Mouse (Mus musculus) MEL (cell line): Measurements from ENCODE around the gene Hsd17b10. TPM values are rescaled to one million over a fixed set of nuclear protein-coding genes. Genes with fewer than 3 reads are reported as not detected.
A peak's percentile ranks its signal among the peaks of the same experiment; 100 is the strongest.

Experiments
- DNase-seq: peaks from one replicate; pipeline ENCODE4 v3.0.0; 2011; ENCODE audit warnings: low read depth, low spot score
- H3K27ac ChIP-seq: 2 replicates; pipeline ENCODE4 v1.5.1; 2012; ENCODE audit warnings: low read depth, mild to moderate bottlenecking, control low read depth, low read length, moderate library complexity; ENCODE audit not compliant: control insufficient read depth
- H3K27me3 ChIP-seq, 2 experiments: fragments of 150-350 bp in 1 of 2; sonication (generic) in 1 of 2; 2 replicates each; pipeline ENCODE4 v1.6.1; 2012; ENCODE audit warnings: low read length in 2 of 2, mild to moderate bottlenecking in 2 of 2, improper control_type of control experiment in 1 of 2, moderate library complexity in 1 of 2; ENCODE audit not compliant: insufficient read depth in 2 of 2, control insufficient read depth in 1 of 2
- H3K36me3 ChIP-seq, 2 experiments: 2 replicates each; pipeline ENCODE4 v1.6.1; 2012 to 2014; ENCODE audit warnings: low read length in 2 of 2, improper control_type of control experiment in 1 of 2, inconsistent platforms in 1 of 2, mild to moderate bottlenecking in 1 of 2; ENCODE audit not compliant: insufficient read depth in 2 of 2, control insufficient read depth in 1 of 2
- H3K4me1 ChIP-seq, 2 experiments: fragments of 150-350 bp in 1 of 2; sonication (generic) in 1 of 2; 2 replicates each; pipeline ENCODE4 v1.6.1; 2012; ENCODE audit warnings: low read length in 2 of 2, improper control_type of control experiment in 1 of 2, mild to moderate bottlenecking in 1 of 2; ENCODE audit not compliant: insufficient read depth in 2 of 2, control insufficient read depth in 1 of 2
- H3K4me3 ChIP-seq, 2 experiments: fragments of 150-350 bp in 1 of 2; sonication (generic) in 1 of 2; 2 replicates each; pipeline ENCODE4 v1.5.1; 2012; ENCODE audit warnings: low read depth in 2 of 2, low read length in 2 of 2, mild to moderate bottlenecking in 2 of 2, moderate library complexity in 2 of 2, control low read depth in 1 of 2, improper control_type of control experiment in 1 of 2; ENCODE audit not compliant: control insufficient read depth in 1 of 2, insufficient read depth in 1 of 2
- H3K79me2 ChIP-seq: 2 replicates; pipeline ENCODE4 v1.6.1; 2012; ENCODE audit warnings: mild to moderate bottlenecking, low read length, moderate library complexity; ENCODE audit not compliant: control insufficient read depth, poor library complexity, insufficient read depth
- H3K9ac ChIP-seq: 2 replicates; pipeline ENCODE4 v1.6.1; 2012; ENCODE audit warnings: low read depth, mild to moderate bottlenecking, control low read depth, low read length, moderate library complexity; ENCODE audit not compliant: control insufficient read depth, poor library complexity, severe bottlenecking
- H3K9me3 ChIP-seq: fragments of 150-350 bp; sonication (generic); replicated peaks from 2 replicates; pipeline ENCODE4 v1.6.1; 2012; ENCODE audit warnings: mild to moderate bottlenecking, low read length, improper control_type of control experiment, moderate library complexity; ENCODE audit not compliant: insufficient read depth
- CHD1 ChIP-seq: IDR thresholded peaks from 2 replicates; pipeline ENCODE4 v1.6.1; 2012; ENCODE audit warnings: low read depth, mild to moderate bottlenecking, inconsistent platforms, low read length, improper control_type of control experiment
- CHD2 ChIP-seq: IDR thresholded peaks from 2 replicates; pipeline ENCODE4 v1.6.1; 2011; ENCODE audit warnings: low read length, improper control_type of control experiment
- CTCF ChIP-seq, 3 experiments: IDR thresholded peaks in 2 of 3; conservative IDR thresholded peaks in 1 of 3; 2 replicates each; pipeline ENCODE4 v1.5.1; 2011 to 2012; ENCODE audit warnings: low read length in 3 of 3, low read depth in 2 of 3, mild to moderate bottlenecking in 2 of 3, improper control_type of control experiment in 1 of 3, inconsistent platforms in 1 of 3, mixed read lengths in 1 of 3, moderate library complexity in 1 of 3; ENCODE audit not compliant: control insufficient read depth in 1 of 3, insufficient read depth in 1 of 3, poor library complexity in 1 of 3, severe bottlenecking in 1 of 3
- ELF1 ChIP-seq: IDR thresholded peaks from 2 replicates; pipeline ENCODE4 v1.6.1; 2014; ENCODE audit warnings: low read depth, mild to moderate bottlenecking, inconsistent platforms, low read length, improper control_type of control experiment, moderate library complexity
- ETS1 ChIP-seq: IDR thresholded peaks from 2 replicates; pipeline ENCODE4 v1.6.1; 2012; ENCODE audit warnings: low read depth, mild to moderate bottlenecking, inconsistent platforms, low read length, improper control_type of control experiment, moderate library complexity
- GABPA ChIP-seq: IDR thresholded peaks from 2 replicates; pipeline ENCODE4 v1.6.1; 2012; ENCODE audit warnings: low read depth, mild to moderate bottlenecking, inconsistent platforms, low read length, improper control_type of control experiment, moderate library complexity
- GATA1 ChIP-seq: IDR thresholded peaks from 2 replicates; pipeline ENCODE4 v1.6.1; 2011; ENCODE audit warnings: low read depth, low read length, improper control_type of control experiment
- JUND ChIP-seq: IDR thresholded peaks from 2 replicates; pipeline ENCODE4 v1.6.1; 2011; ENCODE audit warnings: low read depth, mild to moderate bottlenecking, improper control_type of control experiment, low read length
- KAT2A ChIP-seq: conservative IDR thresholded peaks from 2 replicates; pipeline ENCODE4 v1.6.1; 2012; ENCODE audit warnings: low read depth, low read length, improper control_type of control experiment, inconsistent platforms
- MAFK ChIP-seq: IDR thresholded peaks from 2 replicates; pipeline ENCODE4 v1.6.1; 2011; ENCODE audit warnings: low read depth, mild to moderate bottlenecking, low read length, improper control_type of control experiment, borderline replicate concordance
- MAZ ChIP-seq: IDR thresholded peaks from 2 replicates; pipeline ENCODE4 v1.6.1; 2012; ENCODE audit warnings: low read depth, mild to moderate bottlenecking, inconsistent platforms, low read length, improper control_type of control experiment
- MEF2A ChIP-seq: IDR thresholded peaks from 2 replicates; pipeline ENCODE4 v1.6.1; 2014; ENCODE audit warnings: low read depth, mild to moderate bottlenecking, inconsistent platforms, low read length, improper control_type of control experiment; ENCODE audit not compliant: poor library complexity, insufficient replicate concordance, severe bottlenecking; ENCODE audit errors: extremely low read depth
- MXI1 ChIP-seq: IDR thresholded peaks from 2 replicates; pipeline ENCODE4 v1.6.1; 2011; ENCODE audit warnings: mild to moderate bottlenecking, low read depth, low read length, improper control_type of control experiment
- MYB ChIP-seq: IDR thresholded peaks from 2 replicates; pipeline ENCODE4 v1.6.1; 2011; ENCODE audit warnings: mild to moderate bottlenecking, low read depth, low read length, improper control_type of control experiment
- MYC ChIP-seq: IDR thresholded peaks from 2 replicates; pipeline ENCODE4 v1.6.1; 2011; ENCODE audit warnings: low read depth, mild to moderate bottlenecking, low read length, improper control_type of control experiment, moderate library complexity
- NELFE ChIP-seq: IDR thresholded peaks from 2 replicates; pipeline ENCODE4 v1.6.1; 2011; ENCODE audit warnings: low read depth, low read length, improper control_type of control experiment
- NRF1 ChIP-seq: IDR thresholded peaks from 2 replicates; pipeline ENCODE4 v1.6.1; 2014; ENCODE audit warnings: low read depth, mild to moderate bottlenecking, inconsistent platforms, low read length, improper control_type of control experiment, moderate library complexity; ENCODE audit not compliant: poor library complexity, insufficient read depth, severe bottlenecking
- POLR2AphosphoS2 ChIP-seq: IDR thresholded peaks from 2 replicates; pipeline ENCODE4 v1.6.1; 2011; ENCODE audit warnings: low read length, improper control_type of control experiment
- POLR2AphosphoS5 ChIP-seq: IDR thresholded peaks from 2 replicates; pipeline ENCODE4 v1.6.1; 2012; ENCODE audit warnings: low read depth, borderline replicate concordance, mild to moderate bottlenecking, inconsistent platforms, low read length, moderate library complexity, mixed read lengths
- RAD21 ChIP-seq: IDR thresholded peaks from 2 replicates; pipeline ENCODE4 v1.6.1; 2011; ENCODE audit warnings: mild to moderate bottlenecking, low read depth, low read length, improper control_type of control experiment
- RCOR1 ChIP-seq: IDR thresholded peaks from 2 replicates; pipeline ENCODE4 v1.6.1; 2012; ENCODE audit warnings: low read depth, mild to moderate bottlenecking, inconsistent platforms, low read length, improper control_type of control experiment
- SIN3A ChIP-seq: IDR thresholded peaks from 2 replicates; pipeline ENCODE4 v1.6.1; 2012; ENCODE audit warnings: low read length, improper control_type of control experiment, inconsistent platforms
- TAL1 ChIP-seq: IDR thresholded peaks from 2 replicates; pipeline ENCODE4 v1.6.1; 2012; ENCODE audit warnings: mild to moderate bottlenecking, inconsistent platforms, low read length, moderate library complexity, mixed read lengths
- TBP ChIP-seq: IDR thresholded peaks from 2 replicates; pipeline ENCODE4 v1.8.0; 2011; ENCODE audit warnings: low read depth, low read length, improper control_type of control experiment
- TCF12 ChIP-seq: IDR thresholded peaks from 2 replicates; pipeline ENCODE4 v1.6.1; 2014; ENCODE audit warnings: low read depth, mild to moderate bottlenecking, inconsistent platforms, low read length, improper control_type of control experiment, moderate library complexity
- UBTF ChIP-seq: IDR thresholded peaks from 2 replicates; pipeline ENCODE4 v1.6.1; 2012; ENCODE audit warnings: low read depth, mild to moderate bottlenecking, inconsistent platforms, low read length, improper control_type of control experiment, moderate library complexity, borderline replicate concordance; ENCODE audit not compliant: insufficient read depth
- USF1 ChIP-seq: IDR thresholded peaks from 2 replicates; pipeline ENCODE4 v1.6.1; 2014; ENCODE audit warnings: low read depth, mild to moderate bottlenecking, inconsistent platforms, low read length, improper control_type of control experiment, moderate library complexity
- ZC3H11A ChIP-seq: IDR thresholded peaks from 2 replicates; pipeline ENCODE4 v1.6.1; 2012; ENCODE audit warnings: low read depth, mild to moderate bottlenecking, inconsistent platforms, low read length, improper control_type of control experiment
- ZKSCAN1 ChIP-seq: IDR thresholded peaks from 2 replicates; pipeline ENCODE4 v1.6.1; 2012; ENCODE audit warnings: low read depth, mild to moderate bottlenecking, inconsistent platforms, low read length, improper control_type of control experiment, moderate library complexity
- ZMIZ1 ChIP-seq: IDR thresholded peaks from 2 replicates; pipeline ENCODE4 v1.6.1; 2012; ENCODE audit warnings: low read depth, mild to moderate bottlenecking, inconsistent platforms, low read length, improper control_type of control experiment, moderate library complexity
- ZNF384 ChIP-seq: IDR thresholded peaks from 2 replicates; pipeline ENCODE4 v1.6.1; 2012; ENCODE audit warnings: low read depth, mild to moderate bottlenecking, inconsistent platforms, low read length, improper control_type of control experiment
- polyA plus RNA-seq, 2 experiments: library from polyadenylated mRNA; stranded (reverse) in 1 of 2; unstranded in 1 of 2; fragments of >175 nt in 1 of 2; fragments of >200 nt in 1 of 2; gene quantifications; 2 replicates each; pipeline versions ENCODE4 v1.2.1 to v1.2.4; 2012; ENCODE audit warnings: low replicate concordance in 2 of 2, low read depth in 1 of 2; ENCODE audit not compliant: insufficient read length in 2 of 2, insufficient read depth in 1 of 2, missing spikeins in 1 of 2
- total RNA-seq: library from RNA; depleted of rRNA; stranded (reverse); fragments of 300-350 nt; gene quantifications from 2 replicates; pipeline ENCODE4 v1.2.3, GENCODE M21; 2012

Hsd17b10 gene
- total and polyA plus RNA-seq, 3 experiments = 208 to 217 TPM; not detected in 1

DNA sequence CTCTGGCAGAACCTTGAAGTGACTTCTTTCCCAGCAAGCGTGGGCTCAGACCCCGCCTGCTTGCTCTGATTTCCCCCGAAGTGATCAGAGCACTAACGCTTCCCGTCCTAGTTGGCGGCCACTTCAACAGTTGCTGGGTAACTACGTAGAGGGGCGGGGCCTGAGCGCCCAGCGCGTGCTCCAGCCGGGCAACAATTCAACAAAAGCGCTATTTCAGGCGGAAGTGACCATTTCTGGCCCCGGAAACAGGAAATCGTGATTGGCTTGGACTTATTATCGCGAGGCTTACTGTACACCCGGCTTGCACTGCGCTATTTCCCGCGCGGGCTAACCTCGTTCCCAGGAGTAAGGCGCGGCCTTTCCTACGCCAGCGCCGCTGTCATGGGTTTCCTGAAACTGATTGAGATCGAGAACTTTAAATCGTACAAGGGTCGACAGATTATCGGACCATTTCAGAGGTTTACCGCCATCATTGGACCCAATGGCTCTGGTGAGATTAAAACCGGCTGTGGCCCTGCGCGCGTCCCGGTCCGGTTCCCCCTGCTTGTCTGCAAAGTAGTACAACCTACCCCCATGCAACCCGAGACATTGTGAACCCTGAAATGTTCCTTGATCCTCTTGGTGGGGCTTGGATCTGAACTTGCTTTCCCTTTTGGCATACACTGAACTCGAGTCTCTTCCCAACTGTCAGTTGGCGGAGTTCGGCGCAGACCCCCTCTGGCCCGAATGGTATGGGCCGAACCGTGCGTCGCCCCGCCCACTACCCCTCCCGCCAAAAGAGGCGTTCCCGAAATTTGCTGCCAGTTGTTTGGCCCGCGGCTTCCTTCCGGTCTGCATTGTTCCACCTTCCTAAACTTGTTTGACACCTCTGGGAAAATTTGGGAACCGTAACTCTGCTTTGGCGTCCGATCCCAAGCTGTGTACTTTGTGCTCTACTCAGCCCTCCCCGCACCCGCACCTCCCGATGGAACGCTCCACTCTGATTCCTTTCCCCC, 14.8 kb downstream of the Hsd17b10 start, which contains the start of the genes Ribc1 and Smc1a (continued):
- no peak for TF ChIP-seq GABPA
- no peak for TF ChIP-seq ZNF384
- TF ChIP-seq MYC = peak; percentile 98
- no peak for TF ChIP-seq RAD21
- TF ChIP-seq POLR2AphosphoS2 = peak; percentile 88; the same call in 1 of the 2 replicates
- TF ChIP-seq ELF1 = peak; percentile 97
- no peak for TF ChIP-seq UBTF
- TF ChIP-seq MAZ = peak; percentile 74; the same call in 1 of the 2 replicates
- no peak for TF ChIP-seq CTCF (IDR thresholded peaks at IDR 0.05 in 2 of 3, conservative IDR thresholded peaks at IDR 0.05 in 1 of 3; ENCODE audit: control insufficient read depth in 1 of 3, insufficient read depth in 1 of 3, low read depth in 2 of 3, low read length in 3 of 3, poor library complexity in 1 of 3, severe bottlenecking in 1 of 3)
- peak; percentile 93 for TF ChIP-seq SIN3A
- peak; percentile 20; the same call in 1 of the 2 replicates for TF ChIP-seq USF1
- no peak; the same call in 1 of the 2 replicates for TF ChIP-seq RCOR1
- peak; percentile 89 for TF ChIP-seq NELFE
- no peak for TF ChIP-seq TAL1
- TF ChIP-seq, all 39 proteins: peak for 21

DNA sequence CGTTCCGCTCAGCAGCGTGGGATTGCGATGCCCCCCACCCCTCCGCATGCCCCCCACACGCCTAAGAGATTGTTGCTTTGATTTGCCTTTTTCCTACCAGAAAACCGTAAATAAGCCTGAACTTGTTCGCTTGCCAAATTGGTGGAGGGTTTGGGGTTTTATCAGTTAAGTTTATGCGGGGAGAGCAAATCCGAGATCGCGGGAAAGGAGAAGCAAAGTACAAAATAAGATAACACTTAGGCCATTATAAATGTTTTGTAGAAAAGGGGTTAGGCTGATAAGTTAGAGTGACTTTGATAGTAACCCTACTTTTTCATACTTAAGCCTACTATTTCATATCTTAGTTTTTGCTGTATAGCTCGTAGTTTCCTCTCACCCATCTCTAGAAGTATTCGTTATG, 15.5 kb downstream of the Hsd17b10 start:
- DNase-seq = peak; percentile 74
- Histone ChIP-seq H3K9me3 (no peaks in the 10 kb centered on the region), H3K27me3 (no peaks in the 10 kb centered on the region), H3K9ac (peak overlapping the region; percentile 89), H3K27ac (peak overlapping the region; percentile 95), H3K4me1 (peaks cover 2 to 15% of the 10 kb centered on the region in 2 experiments), H3K79me2 (peaks cover 51% of the 10 kb centered on the region), H3K36me3 (peaks cover under 1 to 29% of the 10 kb centered on the region in 2 experiments; a peak in 3 of 4 replicates), H3K4me3 (peak overlapping the region; percentile 51 to 93)
- TF ChIP-seq GATA1 (peak; percentile 76), ZKSCAN1 (no peak), GABPA (no peak), SIN3A (0 out of 2 replicates have a peak, but pooled peaks have one; percentile 45), MYB (no peak), KAT2A (no peak), TCF12 (no peak), ZC3H11A (no peak), TBP (no peak), JUND (no peak), CHD2 (no peak), MEF2A (no peak), MXI1 (no peak; the same call in 1 of the 2 replicates), MAZ (no peak), NRF1 (no peak), UBTF (no peak), RCOR1 (peak; percentile 89), POLR2AphosphoS5 (no peak), CHD1 (no peak), TAL1 (no peak), ETS1 (peak; percentile 30; the same call in 1 of the 2 replicates), MAFK (no peak), ZNF384 (no peak), ELF1 (no peak), ZMIZ1 (0 out of 2 replicates have a peak, but pooled peaks have one; percentile 9), MYC (no peak)
